Mouse (Mus musculus): ENCODE measurements around the gene 1810049J17Rik. TPM values are rescaled to one million over a fixed set of nuclear protein-coding genes. Genes with fewer than 3 reads are reported as not detected.

Gene 1810049J17Rik
- polyA plus RNA-seq, 1 experiment = 3.1 TPM

- Histone ChIP-seq H3K4me3 (ENCODE audit: insufficient read depth, low read depth, low read length) (no peak overlapping the region), H3K4me1 (ENCODE audit: control insufficient read depth, insufficient read depth, insufficient read length, low read length) (no peaks in the 10 kb centered on the region), H3K27ac (replicated peaks; ENCODE audit: low read depth, low read length) (no peak overlapping the region)
These were observed 15.3 kb downstream of the 1810049J17Rik start for GRCm38 (mm10) chr15:12306188-12307071.

GRCm38 (mm10) chr15:12301771-12302170 lies 19.9 kb downstream of the 1810049J17Rik start:
- Histone ChIP-seq H3K4me1 (ENCODE audit: control insufficient read depth, insufficient read depth, insufficient read length, low read length) (0 out of 2 replicates have a peak, but pooled peaks cover 2% of the 10 kb centered on the region), H3K4me3 (ENCODE audit: insufficient read depth, low read depth, low read length) (no peak overlapping the region), H3K27ac (replicated peaks; ENCODE audit: low read depth, low read length) (no peak overlapping the region)

- 0 out of 2 replicates have a peak, but pooled peaks cover 2% of the 10 kb centered on the region for H3K4me1 ChIP-seq (ENCODE audit: control insufficient read depth, insufficient read depth, insufficient read length, low read length)
- H3K27ac ChIP-seq (replicated peaks; ENCODE audit: low read depth, low read length) = no peak overlapping the region
- H3K4me3 ChIP-seq (ENCODE audit: insufficient read depth, low read depth, low read length) = no peak overlapping the region
These were observed 23.4 kb downstream of the 1810049J17Rik start for GRCm38 (mm10) chr15:12298231-12298737.

GRCm38 (mm10) chr15:12296228-12296627 lies 25.5 kb downstream of the 1810049J17Rik start:
- H3K4me1 ChIP-seq (ENCODE audit: control insufficient read depth, insufficient read depth, insufficient read length, low read length) = 0 out of 2 replicates have a peak, but pooled peaks cover 2% of the 10 kb centered on the region
- no peak overlapping the region for H3K4me3 ChIP-seq (ENCODE audit: insufficient read depth, low read depth, low read length)
- no peak overlapping the region for H3K27ac ChIP-seq (replicated peaks; ENCODE audit: low read depth, low read length)

- no peak overlapping the region for H3K27ac ChIP-seq (replicated peaks; ENCODE audit: low read depth, low read length)
These were observed 29.9 kb downstream of the 1810049J17Rik start for GRCm38 (mm10) chr15:12291757-12292156.

GRCm38 (mm10) chr15:12290330-12290729 lies 31.4 kb downstream of the 1810049J17Rik start:
- Histone ChIP-seq H3K4me1 (ENCODE audit: control insufficient read depth, insufficient read depth, insufficient read length, low read length) (no peaks in the 10 kb centered on the region), H3K27ac (replicated peaks; ENCODE audit: low read depth, low read length) (no peak overlapping the region), H3K4me3 (ENCODE audit: insufficient read depth, low read depth, low read length) (no peak overlapping the region)

More at GRCm38 (mm10) chr15:12291757-12292156, 29.9 kb downstream of the 1810049J17Rik start:
- Histone ChIP-seq H3K4me3 (ENCODE audit: insufficient read depth, low read depth, low read length) (no peak overlapping the region), H3K4me1 (ENCODE audit: control insufficient read depth, insufficient read depth, insufficient read length, low read length) (no peaks in the 10 kb centered on the region)

- Histone ChIP-seq H3K27ac (replicated peaks; ENCODE audit: low read depth, low read length) (no peak overlapping the region), H3K4me1 (ENCODE audit: control insufficient read depth, insufficient read depth, insufficient read length, low read length) (no peaks in the 10 kb centered on the region)
These were observed 36.2 kb downstream of the 1810049J17Rik start for GRCm38 (mm10) chr15:12285535-12285809.

GRCm38 (mm10) chr15:12284794-12285534 lies 36.7 kb downstream of the 1810049J17Rik start:
- Histone ChIP-seq H3K4me3 (ENCODE audit: insufficient read depth, low read depth, low read length) (no peak overlapping the region), H3K4me1 (ENCODE audit: control insufficient read depth, insufficient read depth, insufficient read length, low read length) (no peaks in the 10 kb centered on the region), H3K27ac (replicated peaks; ENCODE audit: low read depth, low read length) (no peak overlapping the region)

More at GRCm38 (mm10) chr15:12285535-12285809, 36.2 kb downstream of the 1810049J17Rik start:
- H3K4me3 ChIP-seq (ENCODE audit: insufficient read depth, low read depth, low read length) = no peak overlapping the region

GRCm38 (mm10) chr15:12279816-12280215 lies 41.9 kb downstream of the 1810049J17Rik start:
- no peaks in the 10 kb centered on the region for H3K4me1 ChIP-seq (ENCODE audit: control insufficient read depth, insufficient read depth, insufficient read length, low read length)
- no peak overlapping the region for H3K27ac ChIP-seq (replicated peaks; ENCODE audit: low read depth, low read length)
- no peak overlapping the region for H3K4me3 ChIP-seq (ENCODE audit: insufficient read depth, low read depth, low read length)

- H3K4me3 ChIP-seq (ENCODE audit: insufficient read depth, low read depth, low read length) = no peak overlapping the region
- no peak overlapping the region for H3K27ac ChIP-seq (replicated peaks; ENCODE audit: low read depth, low read length)
- H3K4me1 ChIP-seq (ENCODE audit: control insufficient read depth, insufficient read depth, insufficient read length, low read length) = peaks cover 7% of the 10 kb centered on the region; the same call in 1 of the 2 replicates
These were observed 46.5 kb downstream of the 1810049J17Rik start for GRCm38 (mm10) chr15:12275091-12275623.

GRCm38 (mm10) chr15:12274053-12274769 lies 47.5 kb downstream of the 1810049J17Rik start:
- H3K4me3 ChIP-seq (ENCODE audit: insufficient read depth, low read depth, low read length) = no peak overlapping the region
- H3K4me1 ChIP-seq (ENCODE audit: control insufficient read depth, insufficient read depth, insufficient read length, low read length) = peaks cover 7% of the 10 kb centered on the region; the same call in 1 of the 2 replicates
- no peak overlapping the region for H3K27ac ChIP-seq (replicated peaks; ENCODE audit: low read depth, low read length)

GRCm38 (mm10) chr15:12273325-12274052 lies 48.2 kb downstream of the 1810049J17Rik start:
- H3K4me1 ChIP-seq (ENCODE audit: control insufficient read depth, insufficient read depth, insufficient read length, low read length) = peaks cover 7% of the 10 kb centered on the region; the same call in 1 of the 2 replicates
- no peak overlapping the region for H3K4me3 ChIP-seq (ENCODE audit: insufficient read depth, low read depth, low read length)
- no peak overlapping the region for H3K27ac ChIP-seq (replicated peaks; ENCODE audit: low read depth, low read length)

Measured in brown adipose tissue, adult 24 weeks (tissue).